Mouse (Mus musculus): ENCODE data around the gene Rnf212b. TPM values are rescaled to one million over a fixed set of nuclear protein-coding genes. Genes with fewer than 3 reads are reported as not detected.
"Not testable (repeated sequence)": the region's sequence is repeated elsewhere in the genome, so short reads cannot be mapped to it uniquely, and the experiment has no call there.

The Rnf212b gene
- polyA plus RNA-seq (2015; fragmentation: Nextera tagmentation; extraction: Ambion mirVana), result not detected in 2 replicates

DNA sequence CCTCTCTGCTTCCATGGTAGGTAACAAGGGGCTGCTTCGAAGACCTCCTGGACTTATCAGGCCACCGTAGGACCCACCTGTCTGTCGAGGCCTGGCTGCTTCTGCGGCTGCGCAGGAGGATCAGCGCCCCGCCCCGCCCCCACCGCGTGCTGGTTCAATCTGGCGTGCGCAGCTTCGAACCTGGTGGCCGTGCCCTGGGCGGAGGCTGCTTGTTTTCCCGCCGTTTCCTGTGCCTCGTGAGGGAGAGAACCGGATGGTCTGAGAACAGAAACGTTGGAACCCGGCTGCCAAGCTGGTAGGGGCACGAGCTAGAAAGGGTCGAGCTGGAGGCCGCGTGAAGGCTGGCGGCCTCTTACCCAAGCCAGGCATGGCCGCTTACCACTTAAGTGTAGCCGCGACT, at the start of gene Rnf212b:
Gene Rnf212b (plus strand): TSS at position 151 of the 400 bp plus-strand sequence.
- no peak within 1 kb of the TSS for H3K4me3 ChIP-seq (ENCODE audit: low read depth, low read length)
- H3K4me1 ChIP-seq (ENCODE audit: insufficient read depth), result no peaks in the 10 kb centered on the region
- ATAC-seq (no peak), DNase-seq (no peak)
- H3K27me3 ChIP-seq (ENCODE audit: insufficient read depth, low read length), result no peaks in the 10 kb centered on the region
- H3K4me2 ChIP-seq (ENCODE audit: low read depth, low read length), result no peak within 1 kb of the TSS
- H3K27ac ChIP-seq (ENCODE audit: low read depth), result no peak within 1 kb of the TSS
- H3K36me3 ChIP-seq (replicated peaks; ENCODE audit: insufficient read depth, low read length), result no peaks in the 10 kb centered on the region
- TF ChIP-seq EP300 (IDR thresholded peaks at IDR 0.05; ENCODE audit: low read depth) (no peak), CTCF (IDR thresholded peaks at IDR 0.05; ENCODE audit: low read depth) (no peak)
- H3K9ac ChIP-seq (replicated peaks), result no peak within 1 kb of the TSS
- 90% methylated on average over 29 of the region's 29 CpGs for WGBS (ENCODE audit: insufficient replicate concordance)
- H3K9me3 ChIP-seq (ENCODE audit: low read length), result no peaks in the 10 kb centered on the region

GRCm38 (mm10) chr14:54766937-54767336, 47.0 kb upstream of the Rnf212b start:
- not testable (repeated sequence) for DNase-seq; ATAC-seq; H3K9me3 ChIP-seq (ENCODE audit: low read length); H3K4me2 ChIP-seq (ENCODE audit: low read depth, low read length); H3K27ac ChIP-seq (ENCODE audit: low read depth); H3K4me1 ChIP-seq (ENCODE audit: insufficient read depth); H3K9ac ChIP-seq (replicated peaks); H3K36me3 ChIP-seq (replicated peaks; ENCODE audit: insufficient read depth, low read length); H3K27me3 ChIP-seq (ENCODE audit: insufficient read depth, low read length); H3K4me3 ChIP-seq (ENCODE audit: low read depth, low read length)
- 81% methylated on average over 4 of the region's 7 CpGs for WGBS (ENCODE audit: insufficient replicate concordance)

GRCm38 (mm10) chr14:54768314-54769067, 45.5 kb upstream of the Rnf212b start:
- Histone ChIP-seq H3K27me3 (ENCODE audit: insufficient read depth, low read length) (no peaks in the 10 kb centered on the region), H3K4me1 (ENCODE audit: insufficient read depth) (no peaks in the 10 kb centered on the region), H3K4me3 (ENCODE audit: low read depth, low read length) (no peak overlapping the region), H3K4me2 (ENCODE audit: low read depth, low read length) (no peak overlapping the region), H3K9ac (replicated peaks) (no peak overlapping the region), H3K36me3 (replicated peaks; ENCODE audit: insufficient read depth, low read length) (no peaks in the 10 kb centered on the region), H3K27ac (ENCODE audit: low read depth) (no peak overlapping the region), H3K9me3 (ENCODE audit: low read length) (no peaks in the 10 kb centered on the region)
- DNase-seq, result no peak
- peak; percentile 45; the same call in 1 of the 2 replicates for ATAC-seq
- TF ChIP-seq EP300 (IDR thresholded peaks at IDR 0.05; ENCODE audit: low read depth), result no peak
- no peak for TF ChIP-seq CTCF (IDR thresholded peaks at IDR 0.05; ENCODE audit: low read depth)
- WGBS (ENCODE audit: insufficient replicate concordance), result 48% methylated on average over 10 of the region's 10 CpGs

DNA sequence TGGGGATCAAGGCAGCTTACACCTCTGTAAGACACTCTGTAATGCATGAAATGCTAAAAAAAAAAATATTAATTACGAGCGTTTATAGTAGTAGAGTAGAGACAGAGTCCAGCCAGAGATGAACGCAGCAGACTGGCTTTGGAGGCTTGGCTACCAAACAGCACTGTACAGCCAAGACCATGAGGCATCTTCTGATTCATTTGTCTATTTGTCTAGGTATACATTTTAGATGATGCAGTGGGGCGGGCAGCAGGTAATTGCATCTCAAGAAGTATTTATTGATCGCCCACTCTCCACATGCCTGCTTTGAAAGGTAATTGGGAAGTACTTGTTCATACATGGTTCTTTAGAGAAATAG, 44.9 kb upstream of the Rnf212b start:
- 87% methylated on average over 5 of the region's 5 CpGs for WGBS (ENCODE audit: insufficient replicate concordance)
- Histone ChIP-seq H3K27me3 (ENCODE audit: insufficient read depth, low read length) (no peaks in the 10 kb centered on the region), H3K4me3 (ENCODE audit: low read depth, low read length) (no peak overlapping the region), H3K4me2 (ENCODE audit: low read depth, low read length) (no peak overlapping the region), H3K9ac (replicated peaks) (no peak overlapping the region), H3K36me3 (replicated peaks; ENCODE audit: insufficient read depth, low read length) (no peaks in the 10 kb centered on the region), H3K27ac (ENCODE audit: low read depth) (no peak overlapping the region), H3K4me1 (ENCODE audit: insufficient read depth) (no peaks in the 10 kb centered on the region), H3K9me3 (ENCODE audit: low read length) (no peaks in the 10 kb centered on the region)
- no peak for DNase-seq
- no peak for ATAC-seq
- TF ChIP-seq EP300 (IDR thresholded peaks at IDR 0.05; ENCODE audit: low read depth), result no peak
- TF ChIP-seq CTCF (IDR thresholded peaks at IDR 0.05; ENCODE audit: low read depth), result no peak

DNA sequence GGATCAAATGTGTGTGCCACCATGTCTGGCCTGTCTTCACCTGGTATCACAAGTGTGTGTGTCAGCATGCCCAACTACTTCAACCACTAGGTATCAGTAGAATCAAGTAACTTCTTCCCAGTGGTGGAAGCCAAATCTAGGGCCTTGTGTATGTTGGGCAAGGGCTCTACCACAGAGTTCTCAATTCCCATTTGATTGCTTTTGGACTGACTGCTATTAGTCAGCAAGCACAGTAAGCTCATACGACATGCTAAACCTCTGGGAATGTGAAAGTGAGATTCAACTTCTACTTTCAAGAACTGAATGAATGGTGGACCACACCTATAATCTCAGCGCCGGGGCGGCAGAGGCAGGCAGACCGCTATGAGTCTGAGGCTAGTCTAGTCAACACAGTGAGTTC, 43.6 kb upstream of the Rnf212b start:
- Histone ChIP-seq H3K27me3 (ENCODE audit: insufficient read depth, low read length) (no peaks in the 10 kb centered on the region), H3K36me3 (replicated peaks; ENCODE audit: insufficient read depth, low read length) (no peaks in the 10 kb centered on the region), H3K27ac (ENCODE audit: low read depth) (no peak overlapping the region), H3K4me2 (ENCODE audit: low read depth, low read length) (no peak overlapping the region), H3K9me3 (ENCODE audit: low read length) (no peaks in the 10 kb centered on the region), H3K9ac (replicated peaks) (no peak overlapping the region), H3K4me1 (ENCODE audit: insufficient read depth) (no peaks in the 10 kb centered on the region), H3K4me3 (ENCODE audit: low read depth, low read length) (no peak overlapping the region)
- ATAC-seq (no peak), DNase-seq (no peak)
- 85% methylated on average over 5 of the region's 5 CpGs for WGBS (ENCODE audit: insufficient replicate concordance)
- TF ChIP-seq CTCF (IDR thresholded peaks at IDR 0.05; ENCODE audit: low read depth) (no peak), EP300 (IDR thresholded peaks at IDR 0.05; ENCODE audit: low read depth) (no peak)

GRCm38 (mm10) chr14:54772333-54772856, 41.5 kb upstream of the Rnf212b start:
- no peaks in the 10 kb centered on the region for H3K36me3 ChIP-seq (replicated peaks; ENCODE audit: insufficient read depth, low read length)
- H3K9ac ChIP-seq (replicated peaks), result no peak overlapping the region
- H3K27ac ChIP-seq (ENCODE audit: low read depth), result no peak overlapping the region
- WGBS (ENCODE audit: insufficient replicate concordance), result 78% methylated on average over 20 of the region's 20 CpGs
- no peak overlapping the region for H3K4me3 ChIP-seq (ENCODE audit: low read depth, low read length)
- no peaks in the 10 kb centered on the region for H3K4me1 ChIP-seq (ENCODE audit: insufficient read depth)
- no peaks in the 10 kb centered on the region for H3K27me3 ChIP-seq (ENCODE audit: insufficient read depth, low read length)
- DNase-seq, result no peak
- no peak overlapping the region for H3K4me2 ChIP-seq (ENCODE audit: low read depth, low read length)
- no peak for TF ChIP-seq CTCF (IDR thresholded peaks at IDR 0.05; ENCODE audit: low read depth)
- no peak for TF ChIP-seq EP300 (IDR thresholded peaks at IDR 0.05; ENCODE audit: low read depth)
- no peak for ATAC-seq
- H3K9me3 ChIP-seq (ENCODE audit: low read length), result no peaks in the 10 kb centered on the region
